Mouse (Mus musculus) bone marrow macrophage, adult 2 months (primary cell): ENCODE measurements around the gene Chst15.

Source experiments
- CTCF ChIP-seq: IDR thresholded peaks from 2 replicates; pipeline ENCODE4 v1.5.1; 2012; ENCODE audit warnings: low read depth, mild to moderate bottlenecking, low read length, moderate library complexity
- POLR2A ChIP-seq: IDR thresholded peaks from 2 replicates; pipeline ENCODE4 v1.6.1; 2012; ENCODE audit warnings: mild to moderate bottlenecking, low read depth, low read length, borderline replicate concordance

- TF ChIP-seq CTCF, result no peak
- no peak for TF ChIP-seq POLR2A
Measured at GRCm38 (mm10) chr7:132196581-132196980, 120.4 kb downstream of the Chst15 start.
